8 mouse cellular contexts compared by ENCODE assay signal in genomic region chr13:41605099-41606010, GRCm38 (mm10). TPM values are rescaled to one million over a fixed set of nuclear protein-coding genes. Genes with fewer than 3 reads are reported as not detected.
A peak's percentile ranks its signal among the peaks of the same experiment; 100 is the strongest.
DNase-seq lines count a peak whose midpoint lies in the region; ATAC-seq and TF ChIP-seq lines count a peak whose summit lies in the region.

TSS of gene Tmem170b (plus strand) at chr13:41605907.

- TF ChIP-seq EP300 in CH12.LX (IDR thresholded peaks at IDR 0.05; ENCODE audit: low read length), result peak; percentile 46; the same call in 1 of the 2 replicates

- no peaks in the 10 kb centered on the region for H3K27me3 ChIP-seq in CH12.LX (replicated peaks)
- H3K27me3 ChIP-seq in forebrain, embryonic 11.5 days (ENCODE audit: control insufficient read depth, insufficient read depth, low read length), result no peaks in the 10 kb centered on the region
- no peaks in the 10 kb centered on the region for H3K27me3 ChIP-seq in heart, embryonic 16.5 days (ENCODE audit: control insufficient read depth, insufficient read depth, low read length)
- H3K27me3 ChIP-seq in liver, embryonic 15.5 days, result no peaks in the 10 kb centered on the region
- no peaks in the 10 kb centered on the region for H3K27me3 ChIP-seq in neural tube, embryonic 12.5 days (replicated peaks)

- H3K9me3 ChIP-seq in CH12.LX (replicated peaks; ENCODE audit: low read length), result no peaks in the 10 kb centered on the region
- H3K9me3 ChIP-seq in forebrain, embryonic 11.5 days (ENCODE audit: control insufficient read depth, low read length), result no peaks in the 10 kb centered on the region
- H3K9me3 ChIP-seq in heart, embryonic 16.5 days (replicated peaks; ENCODE audit: control insufficient read depth, low read length), result no peaks in the 10 kb centered on the region
- no peaks in the 10 kb centered on the region for H3K9me3 ChIP-seq in liver, embryonic 15.5 days (replicated peaks)
- H3K9me3 ChIP-seq in neural tube, embryonic 12.5 days, result no peaks in the 10 kb centered on the region

- in situ Hi-C loops in CH12.LX (cut with MboI; ENCODE audit: low pct_ligation_motif_present, low pct_unique_long_range_greater_than_20kb, low sequenced_read_pairs), result no loop called here

- dilution Hi-C loops in CH12.LX (cut with MboI; ENCODE audit: extremely low pct_ligation_motif_present, extremely low pct_unique_long_range_greater_than_20kb, low sequenced_read_pairs), result no loop called here

- peak within 1 kb of the TSS; percentile 86 for H3K9ac ChIP-seq in CH12.LX (ENCODE audit: insufficient read depth, low read depth)
- peak within 1 kb of the TSS; percentile 95 for H3K9ac ChIP-seq in forebrain, embryonic 11.5 days (ENCODE audit: low read length)
- H3K9ac ChIP-seq in heart, embryonic 16.5 days (ENCODE audit: low read length), result peak within 1 kb of the TSS; percentile 98
- H3K9ac ChIP-seq in liver, embryonic 15.5 days, result peak within 1 kb of the TSS; percentile 93
- H3K9ac ChIP-seq in neural tube, embryonic 12.5 days, result peak within 1 kb of the TSS; percentile 99

- WGBS in forebrain, embryonic 11.5 days, result 1% methylated on average over 41 of the region's 87 CpGs
- under 1% methylated on average over 52 of the region's 87 CpGs for WGBS in heart, embryonic 16.5 days
- WGBS in liver, embryonic 15.5 days (ENCODE audit: insufficient replicate concordance), result under 1% methylated on average over 49 of the region's 87 CpGs
- WGBS in neural tube, embryonic 12.5 days, result under 1% methylated on average over 85 of the region's 87 CpGs

- no peak for TF ChIP-seq RAD21 in CH12.LX (IDR thresholded peaks at IDR 0.05; ENCODE audit: low read depth, low read length)

- peak within 1 kb of the TSS; percentile 86 to 97 (median 93) for H3K4me3 ChIP-seq in CH12.LX (replicated peaks in 1 of 3; ENCODE audit: low read depth in 2 of 3, low read length in 2 of 3, poor library complexity in 1 of 3)
- peak within 1 kb of the TSS; percentile 94 for H3K4me3 ChIP-seq in forebrain, embryonic 11.5 days (ENCODE audit: low read depth, low read length)
- peak within 1 kb of the TSS; percentile 98 for H3K4me3 ChIP-seq in heart, embryonic 16.5 days (ENCODE audit: low read length)
- peak within 1 kb of the TSS; percentile 91 for H3K4me3 ChIP-seq in liver, embryonic 15.5 days (replicated peaks)
- peak within 1 kb of the TSS; percentile 97 for H3K4me3 ChIP-seq in neural tube, embryonic 12.5 days

- peak within 1 kb of the TSS; percentile 59 for H3K27ac ChIP-seq in CH12.LX (ENCODE audit: insufficient read depth, low read depth)
- H3K27ac ChIP-seq in forebrain, embryonic 11.5 days (ENCODE audit: low read depth, low read length), result peak within 1 kb of the TSS; percentile 62
- peak within 1 kb of the TSS; percentile 96 for H3K27ac ChIP-seq in heart, embryonic 16.5 days (ENCODE audit: low read length)
- peak within 1 kb of the TSS; percentile 87 for H3K27ac ChIP-seq in liver, embryonic 15.5 days (replicated peaks)
- H3K27ac ChIP-seq in neural tube, embryonic 12.5 days, result peak within 1 kb of the TSS; percentile 87

- peak; percentile 98 for ATAC-seq in forebrain, embryonic 11.5 days (replicated peaks; ENCODE audit: low FRiP score)
- ATAC-seq in heart, embryonic 16.5 days (replicated peaks; ENCODE audit: extremely low read depth, insufficient read depth, low FRiP score), result peak; percentile 97
- peak; percentile 95 for ATAC-seq in liver, embryonic 15.5 days (ENCODE audit: insufficient read depth)
- peak; percentile 98 for ATAC-seq in neural tube, embryonic 12.5 days (ENCODE audit: low FRiP score, low read depth)

- no peak for TF ChIP-seq CTCF in CH12.LX (conservative IDR thresholded peaks at IDR 0.05 in 1 of 2, IDR thresholded peaks at IDR 0.05 in 1 of 2; ENCODE audit: low read depth in 2 of 2, low read length in 2 of 2)

- peak; percentile 66 for TF ChIP-seq POLR2A in CH12.LX (IDR thresholded peaks at IDR 0.05; ENCODE audit: low read depth, low read length)

- H3K36me3 ChIP-seq in CH12.LX (replicated peaks in 1 of 2; ENCODE audit: control insufficient read depth in 1 of 2, insufficient read depth in 1 of 2, low read length in 1 of 2), result no peaks in the 10 kb centered on the region
- no peaks in the 10 kb centered on the region for H3K36me3 ChIP-seq in forebrain, embryonic 11.5 days (ENCODE audit: control insufficient read depth, insufficient read depth, low read length)
- H3K36me3 ChIP-seq in heart, embryonic 16.5 days (ENCODE audit: control insufficient read depth, insufficient read depth), result no peaks in the 10 kb centered on the region
- H3K36me3 ChIP-seq in liver, embryonic 15.5 days (replicated peaks), result no peaks in the 10 kb centered on the region
- H3K36me3 ChIP-seq in neural tube, embryonic 12.5 days, result no peaks in the 10 kb centered on the region

- DNase-seq in CH12.LX (ENCODE audit: extremely low read depth), result peak; percentile 93
- DNase-seq in c-Kit-positive CD71-positive TER-119-negative erythroid progenitor cells, embryonic 14.5 days (ENCODE audit: low read depth), result peak; percentile 87
- peak; percentile 100 for DNase-seq in forebrain, embryonic 11.5 days (ENCODE audit: low spot score)
- DNase-seq in kidney, postnatal 36 days, result peak; percentile 97
- DNase-seq in telencephalon, adult 2 months (ENCODE audit: low read depth, low spot score), result peak; percentile 95

- peak within 1 kb of the TSS; percentile 68 for H3K4me2 ChIP-seq in CH12.LX (ENCODE audit: insufficient read depth, low read depth, poor library complexity, severe bottlenecking)
- H3K4me2 ChIP-seq in forebrain, embryonic 11.5 days (ENCODE audit: low read depth, low read length, severe bottlenecking), result peak within 1 kb of the TSS; percentile 69
- peak within 1 kb of the TSS; percentile 84 for H3K4me2 ChIP-seq in heart, embryonic 16.5 days (ENCODE audit: low read depth, low read length)
- peak within 1 kb of the TSS; percentile 95 for H3K4me2 ChIP-seq in liver, embryonic 15.5 days
- H3K4me2 ChIP-seq in neural tube, embryonic 12.5 days (replicated peaks), result peak within 1 kb of the TSS; percentile 71

- H3K79me2 ChIP-seq in CH12.LX (replicated peaks; ENCODE audit: control insufficient read depth, extremely low read depth, insufficient read depth, poor library complexity, severe bottlenecking), result peaks cover 8% of the 10 kb centered on the region

- H3K4me1 ChIP-seq in CH12.LX (ENCODE audit: control insufficient read depth in 1 of 2, insufficient read depth in 2 of 2), result peaks cover 10 to 68% of the 10 kb centered on the region in 2 experiments
- peaks cover 4% of the 10 kb centered on the region; the same call in 1 of the 2 replicates for H3K4me1 ChIP-seq in forebrain, embryonic 11.5 days (replicated peaks; ENCODE audit: control insufficient read depth, insufficient read depth, low read length)
- H3K4me1 ChIP-seq in heart, embryonic 16.5 days (ENCODE audit: control insufficient read depth, insufficient read depth, low read length), result peaks cover 18% of the 10 kb centered on the region
- peaks cover 45% of the 10 kb centered on the region for H3K4me1 ChIP-seq in liver, embryonic 15.5 days (replicated peaks)
- 0 out of 2 replicates have a peak, but pooled peaks cover 9% of the 10 kb centered on the region for H3K4me1 ChIP-seq in neural tube, embryonic 12.5 days

TF ChIP-seq in CH12.LX, 34 proteins besides CTCF, POLR2A, EP300 and RAD21 (continues in another document):
- TF ChIP-seq MEF2A (IDR thresholded peaks at IDR 0.05; ENCODE audit: borderline replicate concordance, low read depth, low read length) (peak; percentile 74), MAFK (IDR thresholded peaks at IDR 0.05; ENCODE audit: insufficient replicate concordance, low read length) (no peak), CHD2 (IDR thresholded peaks at IDR 0.05; ENCODE audit: low read length) (peak; percentile 16; the same call in 1 of the 2 replicates), ELF1 (IDR thresholded peaks at IDR 0.05; ENCODE audit: low read depth, low read length) (peak; percentile 91), PAX5 (IDR thresholded peaks at IDR 0.05; ENCODE audit: low read length) (no peak), TCF12 (IDR thresholded peaks at IDR 0.05; ENCODE audit: low read depth, low read length) (no peak; the same call in 1 of the 2 replicates), NRF1 (IDR thresholded peaks at IDR 0.05; ENCODE audit: low read depth, low read length) (peak; percentile 99), RCOR1 (conservative IDR thresholded peaks at IDR 0.05; ENCODE audit: low read depth, low read length) (no peak), ZNF384 (IDR thresholded peaks at IDR 0.05; ENCODE audit: low read depth, low read length) (0 out of 2 replicates have a peak, but pooled peaks have one; percentile 2), KAT2A (IDR thresholded peaks at IDR 0.05; ENCODE audit: insufficient replicate concordance, low read length) (no peak), MAX (IDR thresholded peaks at IDR 0.05; ENCODE audit: low read length) (no peak), MAZ (IDR thresholded peaks at IDR 0.05; ENCODE audit: low read depth, low read length) (peak; percentile 99), ZKSCAN1 (IDR thresholded peaks at IDR 0.05; ENCODE audit: borderline replicate concordance, low read depth, low read length) (no peak), MXI1 (IDR thresholded peaks at IDR 0.05; ENCODE audit: low read depth, low read length) (no peak; the same call in 1 of the 2 replicates), E2F4 (IDR thresholded peaks at IDR 0.05; ENCODE audit: insufficient replicate concordance, low read depth, low read length) (no peak), UBTF (IDR thresholded peaks at IDR 0.05; ENCODE audit: low read depth, low read length) (no peak), ZC3H11A (IDR thresholded peaks at IDR 0.05; ENCODE audit: low read depth, low read length) (no peak), ZMIZ1 (IDR thresholded peaks at IDR 0.05; ENCODE audit: low read depth, low read length) (no peak), SMC3 (IDR thresholded peaks at IDR 0.05; ENCODE audit: low read depth, low read length) (no peak), JUND (conservative IDR thresholded peaks at IDR 0.05; ENCODE audit: low read depth, low read length) (no peak), IRF4 (IDR thresholded peaks at IDR 0.05; ENCODE audit: low read depth, low read length) (peak; percentile 55), POLR2AphosphoS2 (IDR thresholded peaks at IDR 0.05; ENCODE audit: low read depth, low read length) (no peak), MYC (IDR thresholded peaks at IDR 0.05; ENCODE audit: low read depth, low read length) (no peak), TBP (conservative IDR thresholded peaks at IDR 0.05; ENCODE audit: low read depth, low read length) (0 out of 2 replicates have a peak, but pooled peaks have one; percentile 17)

RNA-seq across cellular contexts. Expression of gene Tmem170b, which starts in this region (rescaled TPM):
- 5.0 and 5.4 TPM in 2 replicates for total RNA-seq in CH12.LX (2012; rRNA removed)
- 4.9 and 5.5 TPM in 2 replicates for total RNA-seq in CH12.LX (2014; rRNA removed)
- 5.2 and 5.9 TPM in 2 replicates for polyA plus RNA-seq in CH12.LX (2012; ENCODE audit: insufficient read length, low read depth)
- polyA plus RNA-seq in forebrain, embryonic 11.5 days (2014; fragmentation: Nextera tagmentation; extraction: Ambion mirVana), result 22.4 and 24.1 TPM in 2 replicates
- 12.1 and 12.3 TPM in 2 replicates for polyA plus RNA-seq in heart, embryonic 16.5 days (2015; fragmentation: Nextera tagmentation; extraction: Ambion mirVana)
- 5.8 and 6.2 TPM in 2 replicates for polyA plus RNA-seq in liver, embryonic 15.5 days (2015; fragmentation: Nextera tagmentation; extraction: Ambion mirVana)
- polyA plus RNA-seq in neural tube, embryonic 12.5 days (2016; fragmentation: Nextera tagmentation; extraction: Ambion mirVana), result 25.4 and 27.4 TPM in 2 replicates

Comparison
In these comparisons a context has a peak if more than half of its experiments do, and no peak if none do; other contexts are left out.
1. Peak in every context shown above with its lines: DNase-seq, ATAC-seq, H3K4me3 ChIP-seq and H3K27ac ChIP-seq.